Mouse (Mus musculus): ENCODE measurements around the gene Ankfn1.
A peak's percentile ranks its signal among the peaks of the same experiment; 100 is the strongest.

Ankfn1 gene

GRCm38 (mm10) chr11:89673916-89674507, 103.4 kb downstream of the Ankfn1 start:
- DNase-seq: no peak

GRCm38 (mm10) chr11:89672510-89673085, 104.9 kb downstream of the Ankfn1 start:
- no peak for DNase-seq

DNA sequence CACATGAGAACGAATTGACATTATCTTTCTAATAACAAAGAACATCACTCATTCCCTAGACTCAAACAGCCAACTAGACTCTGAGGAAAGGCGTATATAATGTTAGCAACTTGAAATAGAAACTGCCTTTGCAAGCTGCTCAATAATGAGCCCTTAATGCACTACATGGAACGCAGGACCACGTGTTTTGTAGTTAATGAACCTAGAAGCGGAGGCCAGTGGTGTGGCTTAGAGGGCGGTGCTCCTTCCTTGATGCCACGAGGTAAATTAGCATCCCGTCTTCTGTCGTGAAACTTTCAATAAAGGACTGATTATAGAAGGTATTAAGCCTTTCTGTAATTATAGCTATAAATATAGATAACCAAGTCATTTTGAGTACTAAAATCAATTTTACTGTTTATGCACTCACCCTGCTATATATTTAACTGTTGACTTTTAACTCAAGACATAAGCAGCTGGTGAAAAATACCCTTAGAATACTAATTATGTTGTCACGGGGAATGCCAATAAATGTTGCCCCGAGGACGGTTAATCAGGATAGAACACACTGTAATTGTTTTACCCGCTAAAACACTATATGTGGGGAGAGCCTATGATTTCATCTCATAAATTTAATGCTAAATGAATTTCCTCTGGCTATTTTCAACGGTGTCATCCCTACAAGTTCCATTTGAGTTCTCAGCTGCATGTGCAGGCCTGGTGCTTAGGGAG, 112.1 kb downstream of the Ankfn1 start:
- DNase-seq: no peak

DNA sequence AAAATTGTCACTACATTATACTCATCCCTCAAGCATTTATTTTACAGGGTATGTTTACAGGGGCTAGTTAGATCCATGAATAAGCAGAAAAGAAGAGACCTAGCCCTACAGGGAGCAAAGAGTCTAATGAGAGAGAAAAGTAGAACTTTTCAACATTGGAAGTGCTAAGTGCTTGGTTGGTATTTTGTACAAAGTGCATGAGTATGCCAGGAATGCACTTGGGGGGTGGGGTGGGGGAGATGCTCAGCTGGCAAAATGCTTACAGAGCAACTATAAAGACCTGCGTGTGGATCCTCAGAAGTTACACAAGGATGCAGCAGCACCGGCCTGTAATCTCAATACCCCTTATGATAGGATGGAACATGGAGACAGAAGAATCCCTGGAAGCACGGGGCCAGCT, 118.4 kb downstream of the Ankfn1 start:
- DNase-seq: no peak

DNA sequence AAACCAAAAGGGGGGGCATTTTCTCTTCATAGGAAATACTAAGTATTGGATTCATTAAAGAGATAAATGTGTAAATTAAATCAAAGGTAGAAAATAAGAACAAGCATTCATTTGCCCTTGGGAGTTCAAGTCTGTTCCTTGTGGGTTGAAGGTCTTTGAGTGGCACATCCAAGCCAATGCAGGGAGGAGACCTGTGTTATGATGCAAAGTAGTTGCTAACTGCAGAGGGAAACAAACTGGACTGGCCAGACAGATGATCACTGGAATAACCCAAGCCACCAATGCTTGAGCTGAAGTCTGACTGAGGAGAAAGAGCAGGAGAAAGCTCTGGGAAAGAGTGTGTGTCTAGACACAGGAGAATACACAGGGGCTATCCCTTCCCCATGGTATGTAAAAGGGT, 120.9 kb downstream of the Ankfn1 start:
- no peak for DNase-seq

GRCm38 (mm10) chr11:89635740-89636139, 141.7 kb downstream of the Ankfn1 start:
- no peak for DNase-seq

GRCm38 (mm10) chr11:89631315-89631714, 146.1 kb downstream of the Ankfn1 start:
- no peak for DNase-seq

DNA sequence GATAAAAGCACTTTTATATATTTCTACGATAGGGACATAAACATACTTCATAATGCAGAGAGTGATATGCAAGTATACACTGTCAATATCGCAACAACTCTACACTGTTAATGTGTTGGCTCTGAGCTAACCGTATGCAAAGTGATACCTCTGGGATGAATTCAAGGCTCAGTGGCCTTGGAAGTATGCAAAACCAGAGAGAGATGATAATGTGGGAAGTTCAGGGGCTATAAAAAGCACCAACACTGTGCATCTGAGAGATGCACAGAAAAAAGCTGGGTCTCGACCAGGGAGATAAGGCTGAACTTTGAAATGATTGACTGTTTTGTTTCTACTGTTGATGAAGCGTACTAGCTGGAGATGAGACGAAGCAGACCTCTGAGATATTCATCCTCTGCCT, 148.9 kb downstream of the Ankfn1 start:
- no peak for DNase-seq

- DNase-seq: no peak
These were observed 150.2 kb downstream of the Ankfn1 start for GRCm38 (mm10) chr11:89627232-89627631.

DNA sequence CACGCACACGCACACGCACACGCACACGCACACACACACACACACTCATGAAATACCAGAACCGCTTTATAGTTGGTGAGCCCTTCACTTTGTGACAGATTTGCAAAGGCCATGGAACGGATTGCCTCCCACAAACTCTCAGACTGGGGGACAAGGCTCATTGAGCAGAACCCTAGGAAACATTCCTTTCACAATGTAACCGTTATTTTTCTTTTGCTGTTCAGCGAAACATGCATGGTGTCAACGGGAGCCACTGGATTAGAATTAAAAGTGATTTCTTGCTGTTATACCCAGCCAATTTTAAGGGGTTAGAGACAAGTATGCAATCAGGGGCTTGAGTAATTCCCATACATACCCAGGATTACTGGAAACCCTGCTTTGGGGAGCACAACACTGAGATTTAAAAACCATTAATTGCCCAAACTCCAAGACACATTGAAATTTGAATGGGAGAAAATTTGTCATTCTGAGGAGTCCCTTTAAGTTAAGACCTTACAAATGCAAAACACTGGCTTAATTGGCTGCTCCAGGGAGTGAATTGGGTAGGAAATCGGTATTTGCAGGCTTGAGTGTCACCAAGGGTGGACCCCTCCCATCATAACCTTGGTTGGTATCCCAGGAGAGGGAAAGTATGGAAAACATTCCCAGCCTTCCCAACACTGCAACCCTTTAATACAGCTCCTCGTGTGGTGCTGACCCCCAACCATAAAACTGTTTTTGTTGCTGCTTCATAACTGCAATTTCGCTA, 153.6 kb downstream of the Ankfn1 start:
- no peak for DNase-seq

GRCm38 (mm10) chr11:89619955-89620354, 157.5 kb downstream of the Ankfn1 start:
- no peak for DNase-seq

- DNase-seq: peak; percentile 40
These were observed 161.6 kb downstream of the Ankfn1 start for GRCm38 (mm10) chr11:89615806-89616205.

DNA sequence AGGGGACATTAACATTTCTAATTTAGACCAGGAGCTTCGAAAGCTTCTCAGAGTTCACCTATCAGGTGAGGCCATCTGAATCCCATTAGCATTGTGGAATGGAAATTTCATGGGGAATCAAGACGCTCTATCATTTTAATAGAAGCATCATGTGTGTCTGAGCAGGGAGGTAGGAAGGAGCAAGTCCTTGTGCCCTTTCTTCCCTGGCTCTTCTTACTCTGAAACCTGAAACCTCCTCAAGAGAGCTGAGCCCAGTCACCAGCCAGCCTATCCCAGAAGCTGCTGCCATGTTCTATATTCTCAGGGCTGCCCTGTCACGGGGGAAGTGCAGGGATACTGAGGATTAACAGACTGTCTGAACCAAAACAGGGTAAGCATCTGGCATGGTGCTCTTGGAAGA, 165.9 kb downstream of the Ankfn1 start:
- no peak for DNase-seq

- DNase-seq: peak; percentile 15
These were observed 169.4 kb downstream of the Ankfn1 start for GRCm38 (mm10) chr11:89608071-89608470.

GRCm38 (mm10) chr11:89607270-89607669, 170.2 kb downstream of the Ankfn1 start:
- no peak for DNase-seq

DNA sequence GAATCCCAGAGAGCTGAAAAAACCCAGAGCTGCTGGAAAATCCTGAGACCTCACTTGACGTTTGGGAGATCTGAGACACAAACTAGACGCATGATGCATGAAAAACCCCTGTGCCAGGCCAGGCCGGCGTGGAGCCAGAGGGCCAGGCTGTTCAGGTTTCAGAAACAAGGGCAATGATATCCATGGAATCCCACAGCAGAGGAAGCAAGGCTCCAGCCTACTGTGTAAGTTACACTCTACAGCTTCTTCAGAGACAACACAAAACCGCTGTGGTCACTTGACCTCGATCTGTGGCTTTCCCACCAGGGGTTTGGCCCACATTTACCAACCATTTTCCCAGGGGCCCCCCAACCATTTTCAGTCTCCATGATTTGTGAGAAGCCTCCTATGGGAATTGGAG, 171.1 kb downstream of the Ankfn1 start:
- DNase-seq: no peak

DNA sequence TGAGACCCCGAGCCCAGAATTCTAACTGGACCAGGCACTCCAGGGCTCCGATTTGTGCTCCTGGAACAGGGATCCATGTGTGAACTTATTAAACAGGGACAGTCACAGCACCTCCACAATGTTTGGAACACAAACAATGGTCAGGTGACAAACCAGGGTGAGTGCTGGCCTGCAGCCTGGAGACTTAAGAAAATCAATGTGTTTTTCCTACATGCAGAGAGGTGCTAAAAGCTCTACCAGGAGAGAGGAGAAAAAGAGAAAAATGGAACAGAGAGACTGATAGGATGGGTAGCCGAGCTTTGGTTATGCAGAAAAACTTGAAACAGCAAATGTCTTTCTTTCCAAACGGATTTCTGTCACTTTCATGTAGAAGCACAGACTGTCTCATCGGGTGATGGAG, 174.5 kb downstream of the Ankfn1 start:
- no peak for DNase-seq

DNA sequence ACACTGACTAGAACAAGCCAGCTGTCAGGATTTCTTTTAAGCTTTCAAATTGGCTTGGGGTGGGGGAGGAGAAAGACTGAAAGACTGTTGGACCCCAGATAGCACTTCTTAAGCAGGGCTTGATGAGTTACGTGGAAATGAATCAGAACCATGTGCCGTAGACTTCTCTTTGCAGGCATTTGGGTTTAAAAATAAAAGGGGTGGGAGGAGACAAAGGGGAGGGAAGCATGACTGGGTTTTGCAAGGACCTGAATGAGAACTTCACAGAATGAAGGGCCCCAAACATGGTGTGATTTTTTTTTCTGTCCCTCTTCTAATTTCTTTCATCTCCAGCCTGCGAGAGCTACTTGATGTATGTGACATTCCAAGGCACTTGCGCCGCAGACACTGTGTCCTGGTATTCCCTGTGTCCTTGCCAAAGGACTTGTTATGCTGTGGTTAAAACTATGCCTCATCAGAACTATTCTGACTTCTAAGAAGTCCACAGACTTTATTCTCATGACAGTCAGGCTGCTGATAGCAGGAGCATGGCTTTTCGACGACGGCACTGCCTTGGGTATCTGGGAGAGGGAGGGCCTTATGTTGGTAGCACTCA, 176.4 kb downstream of the Ankfn1 start:
- DNase-seq: peak; percentile 7

GRCm38 (mm10) chr11:89590273-89590874, 187.1 kb downstream of the Ankfn1 start:
- DNase-seq: no peak

DNA sequence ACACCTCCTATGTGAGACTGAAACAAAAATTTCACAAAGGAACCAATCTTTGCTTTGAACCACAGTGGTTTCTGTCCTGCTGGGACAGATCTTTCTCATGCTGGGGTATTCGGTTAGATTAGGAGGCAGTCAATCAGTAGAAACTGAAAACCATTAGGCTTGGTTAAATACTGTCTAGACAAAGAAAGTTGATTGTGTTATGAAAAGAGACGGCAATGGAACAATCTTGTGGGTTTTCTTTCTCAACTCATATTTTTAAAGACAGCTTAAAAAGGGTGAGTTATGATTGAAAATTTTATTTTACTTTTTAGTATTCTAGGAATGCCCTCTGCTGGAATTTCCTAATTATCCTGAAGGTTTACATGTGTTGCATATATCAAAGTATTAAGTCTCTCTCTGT, 191.1 kb downstream of the Ankfn1 start:
- no peak for DNase-seq

GRCm38 (mm10) chr11:89579826-89580225, 197.6 kb downstream of the Ankfn1 start:
- DNase-seq: no peak

DNA sequence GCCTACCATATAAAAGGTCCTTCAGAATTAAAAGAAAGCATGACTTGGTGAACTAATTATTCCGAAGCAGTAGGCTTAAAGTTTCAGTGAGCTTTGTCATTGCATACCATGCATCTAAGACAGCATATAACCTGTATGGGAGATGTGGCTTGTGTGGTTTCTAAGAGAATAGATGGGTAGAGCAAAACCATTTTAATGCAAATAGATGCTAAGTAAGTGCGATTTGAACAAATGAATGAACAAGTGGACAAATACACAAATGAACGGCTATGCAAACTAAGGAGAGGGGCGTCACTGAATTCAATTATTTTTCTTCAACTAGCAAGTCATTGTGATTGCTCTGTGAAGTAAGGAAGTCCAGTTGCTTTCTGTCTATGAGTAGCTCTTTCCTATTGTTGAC, 198.3 kb downstream of the Ankfn1 start:
- DNase-seq: no peak

DNA sequence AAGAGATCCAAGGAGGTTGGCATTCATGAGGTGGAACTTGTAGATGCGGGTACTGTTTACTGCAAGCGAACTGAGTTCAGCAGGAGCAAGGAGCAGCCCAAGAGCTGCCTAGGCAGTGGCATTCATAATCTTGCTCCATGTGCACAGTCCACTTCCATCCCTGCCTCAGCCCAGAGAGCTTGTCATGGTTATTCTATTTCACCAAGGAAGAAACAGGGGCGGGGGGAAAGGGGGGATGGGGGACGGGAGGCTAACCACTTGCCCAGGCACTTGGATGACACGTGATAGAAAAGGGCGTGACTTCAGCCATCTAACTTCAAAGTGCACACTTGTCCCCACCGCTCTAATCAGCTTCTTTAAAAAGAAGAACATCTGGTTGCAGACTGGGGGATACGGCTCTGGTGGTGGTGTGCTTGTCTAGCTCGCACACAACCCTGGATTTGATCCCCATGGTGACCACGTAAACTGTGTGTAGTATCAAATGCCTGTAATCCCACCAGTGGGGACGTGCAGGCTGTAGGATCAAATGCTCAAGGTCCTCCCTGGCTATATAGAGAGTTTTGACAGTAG, 203.1 kb downstream of the Ankfn1 start:
- DNase-seq: no peak

Measured in right cerebral cortex, adult 18-20 months (tissue).